Mouse (Mus musculus) heart, embryonic 14.5 days (tissue): ENCODE measurements at regions not wholly inside any gene's neighbourhood (a gene's known extent, or its start where the extent isn't known, plus 50 kb on each side); places are given as distances from the start of the nearest gene placed in this dataset.

ENCODE experiments used
- ATAC-seq: fragments of 200-750 bp; cut with Nextera tagmentation; 2 replicates; pipeline ENCODE4 v1.8.0; 2017; ENCODE audit warnings: low read depth, moderate TSS enrichment; ENCODE audit not compliant: insufficient number of reproducible peaks, insufficient read depth, low FRiP score
- H3K27ac ChIP-seq, 2 experiments: fragments of 200-500 bp in 1 of 2; fragments of 300-500 bp in 1 of 2; sonication (generic) in 1 of 2; replicated peaks in 1 of 2; 2 replicates each; pipeline ENCODE4 v1.5.1; 2012 to 2014; ENCODE audit warnings: low read depth in 2 of 2, low read length in 2 of 2, control low read depth in 1 of 2, mild to moderate bottlenecking in 1 of 2, mixed read lengths in 1 of 2; ENCODE audit not compliant: control insufficient read depth in 1 of 2, insufficient read depth in 1 of 2
- H3K27me3 ChIP-seq: fragments of 300-500 bp; sonication (generic); 2 replicates; pipeline ENCODE4 v1.6.1; 2014; ENCODE audit warnings: mild to moderate bottlenecking, low read length, control low read depth; ENCODE audit not compliant: control insufficient read depth, insufficient read depth
- H3K36me3 ChIP-seq: fragments of 300-500 bp; sonication (generic); 2 replicates; pipeline ENCODE4 v1.6.1; 2014; ENCODE audit warnings: mild to moderate bottlenecking, control low read depth, low read length, mixed read lengths; ENCODE audit not compliant: control insufficient read depth, insufficient read depth
- H3K4me1 ChIP-seq, 2 experiments: fragments of 200-500 bp in 1 of 2; fragments of 300-500 bp in 1 of 2; sonication (generic) in 1 of 2; 2 replicates each; pipeline ENCODE4 v1.6.1; 2012 to 2014; ENCODE audit warnings: low read length in 2 of 2, control low read depth in 1 of 2, mixed read lengths in 1 of 2; ENCODE audit not compliant: control insufficient read depth in 2 of 2, insufficient read depth in 2 of 2
- H3K4me2 ChIP-seq: fragments of 300-500 bp; sonication (generic); 2 replicates; pipeline ENCODE4 v1.6.1; 2014; ENCODE audit warnings: mild to moderate bottlenecking, low read length
- H3K4me3 ChIP-seq, 2 experiments: fragments of 200-500 bp in 1 of 2; fragments of 300-500 bp in 1 of 2; sonication (generic) in 1 of 2; 2 replicates each; pipeline ENCODE4 v1.5.1; 2012 to 2014; ENCODE audit warnings: low read length in 2 of 2, mild to moderate bottlenecking in 2 of 2, control low read depth in 1 of 2, low read depth in 1 of 2, moderate library complexity in 1 of 2; ENCODE audit not compliant: control insufficient read depth in 1 of 2, insufficient read depth in 1 of 2
- H3K9ac ChIP-seq: fragments of 300-500 bp; sonication (generic); 2 replicates; pipeline ENCODE4 v1.6.1; 2014; ENCODE audit warnings: mild to moderate bottlenecking, low read length
- H3K9me3 ChIP-seq: fragments of 300-500 bp; sonication (generic); 2 replicates; pipeline ENCODE4 v1.6.1; 2016; ENCODE audit warnings: low read length, control low read depth; ENCODE audit not compliant: control insufficient read depth
- WGBS: fragments of 180-500 bp; shearing (Covaris S2); extraction: QIAGEN DNeasy Blood & Tissue Kit; methylation state at CpG from one replicate; pipeline ENCODE4 v1.1.7; 2014; 5-methylcytosine and 5-hydroxymethylcytosine counted together

GRCm38 (mm10) chr13:111987420-111987819, 178.6 kb upstream of the Map3k1 start:
- Histone ChIP-seq H3K9ac (no peak overlapping the region), H3K4me3 (no peak overlapping the region), H3K4me2 (no peak overlapping the region), H3K27ac (no peak overlapping the region), H3K27me3 (no peaks in the 10 kb centered on the region), H3K9me3 (no peaks in the 10 kb centered on the region), H3K4me1 (peaks cover 8 to 10% of the 10 kb centered on the region in 2 experiments), H3K36me3 (no peaks in the 10 kb centered on the region)
- no peak for ATAC-seq
- 88% methylated on average over 3 of the region's 3 CpGs for WGBS

GRCm38 (mm10) chr13:111990913-111991534, 182.2 kb upstream of the Map3k1 start:
- Histone ChIP-seq H3K9ac (no peak overlapping the region), H3K36me3 (no peaks in the 10 kb centered on the region), H3K27ac (no peak overlapping the region), H3K4me3 (no peak overlapping the region), H3K4me1 (peaks cover 5 to 10% of the 10 kb centered on the region in 2 experiments), H3K9me3 (no peaks in the 10 kb centered on the region), H3K27me3 (no peaks in the 10 kb centered on the region), H3K4me2 (peak overlapping the region; percentile 48)
- 15% methylated on average over 11 of the region's 11 CpGs for WGBS
- no peak for ATAC-seq

DNA sequence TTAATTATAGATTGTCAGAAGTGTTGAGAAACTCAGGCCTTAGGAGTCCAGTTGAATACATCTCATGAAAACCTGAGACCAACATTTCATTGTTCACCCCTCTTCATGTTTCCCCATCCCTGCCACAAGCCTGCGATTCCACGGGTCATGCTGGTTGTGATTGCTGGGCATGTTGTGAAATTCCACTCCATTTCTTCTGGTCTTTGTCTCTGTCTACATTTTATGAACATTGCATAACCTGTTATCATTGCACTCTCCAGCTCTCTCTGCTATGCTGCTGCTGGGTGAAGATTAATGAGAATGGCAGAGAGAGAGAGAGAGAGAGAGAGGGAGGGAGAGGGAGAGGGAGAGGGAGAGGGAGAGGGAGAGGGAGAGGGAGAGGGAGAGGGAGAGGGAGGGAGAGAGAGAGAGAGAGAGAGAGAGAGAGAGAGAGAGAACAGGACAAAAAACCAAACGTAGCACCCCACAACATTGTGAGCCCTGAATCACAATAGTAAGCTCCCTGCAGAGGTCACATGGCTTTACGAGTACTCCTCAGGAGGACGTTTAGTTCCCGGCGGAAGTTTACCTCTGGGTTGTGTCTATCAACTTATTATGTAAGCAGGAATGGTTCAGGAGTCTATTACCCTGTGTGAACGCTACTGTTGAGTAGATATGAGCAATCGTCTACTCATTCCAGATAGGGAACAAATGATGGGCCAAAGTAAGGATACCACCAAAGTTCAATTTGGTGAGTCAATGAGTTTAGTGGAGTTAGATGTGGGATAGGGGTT, 183.5 kb upstream of the Map3k1 start:
- H3K4me1 ChIP-seq = peaks cover 5 to 16% of the 10 kb centered on the region in 2 experiments
- ATAC-seq = no peak
- H3K9me3 ChIP-seq = no peaks in the 10 kb centered on the region
- no peak overlapping the region for H3K4me3 ChIP-seq
- H3K27ac ChIP-seq = no peak overlapping the region
- H3K9ac ChIP-seq = no peak overlapping the region
- no peaks in the 10 kb centered on the region for H3K27me3 ChIP-seq
- no peak overlapping the region for H3K4me2 ChIP-seq
- H3K36me3 ChIP-seq = no peaks in the 10 kb centered on the region
- 73% methylated on average over 9 of the region's 9 CpGs for WGBS

GRCm38 (mm10) chr13:111994862-111995490, 186.2 kb upstream of the Map3k1 start:
- Histone ChIP-seq H3K9me3 (no peaks in the 10 kb centered on the region), H3K27ac (no peak overlapping the region), H3K4me2 (no peak overlapping the region), H3K4me1 (peaks cover 5 to 16% of the 10 kb centered on the region in 2 experiments), H3K27me3 (no peaks in the 10 kb centered on the region), H3K4me3 (no peak overlapping the region), H3K9ac (no peak overlapping the region), H3K36me3 (no peaks in the 10 kb centered on the region)
- ATAC-seq = no peak
- 82% methylated on average over 5 of the region's 5 CpGs for WGBS

GRCm38 (mm10) chr13:111995716-111996115, 186.9 kb upstream of the Map3k1 start:
- Histone ChIP-seq H3K9me3 (no peaks in the 10 kb centered on the region), H3K27ac (no peak overlapping the region), H3K4me2 (no peak overlapping the region), H3K4me1 (peaks cover 4 to 12% of the 10 kb centered on the region in 2 experiments), H3K36me3 (no peaks in the 10 kb centered on the region), H3K9ac (no peak overlapping the region), H3K4me3 (no peak overlapping the region), H3K27me3 (no peaks in the 10 kb centered on the region)
- 85% methylated on average over 6 of the region's 6 CpGs for WGBS
- ATAC-seq = no peak

DNA sequence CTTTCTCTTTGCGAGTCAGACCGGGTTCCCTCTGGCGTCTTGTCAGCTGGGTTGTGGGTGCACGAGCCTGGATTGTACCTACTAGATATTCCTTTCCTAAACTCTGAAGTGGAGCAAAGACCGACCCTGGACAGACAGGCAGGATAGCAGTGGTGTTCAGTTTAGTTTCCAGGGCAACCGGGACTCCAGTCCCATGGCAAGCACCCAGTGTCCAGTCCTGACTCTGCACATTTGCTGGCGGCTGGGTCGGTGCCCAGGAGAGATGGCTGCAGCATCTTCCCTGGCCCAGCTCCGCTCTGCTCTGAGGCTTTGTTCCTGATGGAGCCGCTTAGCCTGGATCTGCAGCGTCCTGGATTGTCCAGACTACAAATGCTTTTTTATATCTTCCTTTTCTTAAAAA, 188.1 kb upstream of the Map3k1 start:
- no peaks in the 10 kb centered on the region for H3K9me3 ChIP-seq
- H3K4me1 ChIP-seq = peaks cover 5 to 7% of the 10 kb centered on the region in 2 experiments
- ATAC-seq = no peak
- no peak overlapping the region for H3K4me2 ChIP-seq
- 66% methylated on average over 11 of the region's 11 CpGs for WGBS
- no peaks in the 10 kb centered on the region for H3K36me3 ChIP-seq
- H3K27ac ChIP-seq = no peak overlapping the region
- no peaks in the 10 kb centered on the region for H3K27me3 ChIP-seq
- H3K9ac ChIP-seq = no peak overlapping the region
- no peak overlapping the region for H3K4me3 ChIP-seq

GRCm38 (mm10) chr13:111997980-111998945, 189.5 kb upstream of the Map3k1 start:
- Histone ChIP-seq H3K4me3 (no peak overlapping the region), H3K9ac (no peak overlapping the region), H3K4me1 (peaks cover 11 to 16% of the 10 kb centered on the region in 2 experiments), H3K27me3 (no peaks in the 10 kb centered on the region), H3K27ac (no peak overlapping the region), H3K9me3 (no peaks in the 10 kb centered on the region), H3K4me2 (no peak overlapping the region), H3K36me3 (no peaks in the 10 kb centered on the region)
- whole genome bisulfite sequencing = 87% methylated on average over 11 of the region's 11 CpGs
- no peak for ATAC-seq
